Mouse (Mus musculus): ENCODE data around the gene Grik4. TPM values are rescaled to one million over a fixed set of nuclear protein-coding genes. Genes with fewer than 3 reads are reported as not detected.
"Not testable (repeated sequence)": the region's sequence is repeated elsewhere in the genome, so short reads cannot be mapped to it uniquely, and the experiment has no call there.

Grik4 gene
- polyA plus RNA-seq, 1 experiment from 2014 or later, result 2.5 TPM

GRCm38 (mm10) chr9:42778471-42779263 lies 165.6 kb downstream of the Grik4 start:
- not testable (repeated sequence) for H3K4me3 ChIP-seq (ENCODE audit: low read depth, low read length); ATAC-seq (ENCODE audit: insufficient read depth, low FRiP score, low TSS enrichment); H3K27me3 ChIP-seq (ENCODE audit: control insufficient read depth, insufficient read depth, low read length); H3K27ac ChIP-seq (ENCODE audit: low read depth, low read length); DNase-seq (ENCODE audit: low spot score); H3K4me1 ChIP-seq (ENCODE audit: control insufficient read depth, insufficient read depth, low read length); H3K9me3 ChIP-seq (ENCODE audit: control insufficient read depth, low read length); H3K4me2 ChIP-seq (ENCODE audit: low read depth); H3K36me3 ChIP-seq (ENCODE audit: control insufficient read depth, insufficient read depth, low read length); H3K9ac ChIP-seq (ENCODE audit: low read length)
- 31% methylated on average over 21 of the region's 21 CpGs for WGBS

GRCm38 (mm10) chr9:42777913-42778312 lies 166.4 kb downstream of the Grik4 start:
- H3K9ac ChIP-seq (ENCODE audit: low read length), result no peak overlapping the region
- 25% methylated on average over 8 of the region's 8 CpGs for WGBS
- no peaks in the 10 kb centered on the region for H3K27me3 ChIP-seq (ENCODE audit: control insufficient read depth, insufficient read depth, low read length)
- H3K4me3 ChIP-seq (ENCODE audit: low read depth, low read length), result no peak overlapping the region
- ATAC-seq (ENCODE audit: insufficient read depth, low FRiP score, low TSS enrichment) (no peak), DNase-seq (ENCODE audit: low spot score) (no peak)
- H3K27ac ChIP-seq (ENCODE audit: low read depth, low read length), result no peak overlapping the region
- no peaks in the 10 kb centered on the region for H3K9me3 ChIP-seq (ENCODE audit: control insufficient read depth, low read length)
- peaks cover 8% of the 10 kb centered on the region; the same call in 1 of the 2 replicates for H3K4me1 ChIP-seq (ENCODE audit: control insufficient read depth, insufficient read depth, low read length)
- no peaks in the 10 kb centered on the region for H3K36me3 ChIP-seq (ENCODE audit: control insufficient read depth, insufficient read depth, low read length)
- H3K4me2 ChIP-seq (ENCODE audit: low read depth), result no peak overlapping the region

- Histone ChIP-seq H3K36me3 (ENCODE audit: control insufficient read depth, insufficient read depth, low read length) (no peaks in the 10 kb centered on the region), H3K4me2 (ENCODE audit: low read depth) (no peak overlapping the region), H3K9ac (ENCODE audit: low read length) (no peak overlapping the region), H3K4me3 (ENCODE audit: low read depth, low read length) (no peak overlapping the region), H3K9me3 (ENCODE audit: control insufficient read depth, low read length) (no peaks in the 10 kb centered on the region), H3K27ac (ENCODE audit: low read depth, low read length) (no peak overlapping the region), H3K4me1 (ENCODE audit: control insufficient read depth, insufficient read depth, low read length) (peaks cover 8% of the 10 kb centered on the region; the same call in 1 of the 2 replicates), H3K27me3 (ENCODE audit: control insufficient read depth, insufficient read depth, low read length) (no peaks in the 10 kb centered on the region)
- no peak for ATAC-seq (ENCODE audit: insufficient read depth, low FRiP score, low TSS enrichment)
- WGBS, result 50% methylated on average over 9 of the region's 9 CpGs
- DNase-seq (ENCODE audit: low spot score), result no peak
Measured at GRCm38 (mm10) chr9:42776804-42777203, 167.5 kb downstream of the Grik4 start.

GRCm38 (mm10) chr9:42764823-42765560 lies 179.3 kb downstream of the Grik4 start:
- no peak overlapping the region for H3K4me2 ChIP-seq (ENCODE audit: low read depth)
- H3K4me3 ChIP-seq (ENCODE audit: low read depth, low read length), result no peak overlapping the region
- DNase-seq (ENCODE audit: low spot score), result peak; percentile 59
- WGBS, result 35% methylated on average over 11 of the region's 11 CpGs
- H3K36me3 ChIP-seq (ENCODE audit: control insufficient read depth, insufficient read depth, low read length), result no peaks in the 10 kb centered on the region
- H3K4me1 ChIP-seq (ENCODE audit: control insufficient read depth, insufficient read depth, low read length), result peaks cover 6% of the 10 kb centered on the region; the same call in 1 of the 2 replicates
- no peaks in the 10 kb centered on the region for H3K9me3 ChIP-seq (ENCODE audit: control insufficient read depth, low read length)
- 0 out of 2 replicates have a peak overlapping the region, but pooled peaks have one; percentile 10 for H3K9ac ChIP-seq (ENCODE audit: low read length)
- H3K27ac ChIP-seq (ENCODE audit: low read depth, low read length), result 0 out of 2 replicates have a peak overlapping the region, but pooled peaks have one; percentile 34
- no peaks in the 10 kb centered on the region for H3K27me3 ChIP-seq (ENCODE audit: control insufficient read depth, insufficient read depth, low read length)
- ATAC-seq (ENCODE audit: insufficient read depth, low FRiP score, low TSS enrichment), result no peak

- H3K4me2 ChIP-seq (ENCODE audit: low read depth), result no peak overlapping the region
- H3K36me3 ChIP-seq (ENCODE audit: control insufficient read depth, insufficient read depth, low read length), result no peaks in the 10 kb centered on the region
- DNase-seq (ENCODE audit: low spot score) (no peak), ATAC-seq (ENCODE audit: insufficient read depth, low FRiP score, low TSS enrichment) (no peak)
- no peak overlapping the region for H3K9ac ChIP-seq (ENCODE audit: low read length)
- WGBS, result 63% methylated on average over 5 of the region's 5 CpGs
- H3K4me1 ChIP-seq (ENCODE audit: control insufficient read depth, insufficient read depth, low read length), result no peaks in the 10 kb centered on the region
- H3K27ac ChIP-seq (ENCODE audit: low read depth, low read length), result no peak overlapping the region
- no peak overlapping the region for H3K4me3 ChIP-seq (ENCODE audit: low read depth, low read length)
- H3K9me3 ChIP-seq (ENCODE audit: control insufficient read depth, low read length), result no peaks in the 10 kb centered on the region
- H3K27me3 ChIP-seq (ENCODE audit: control insufficient read depth, insufficient read depth, low read length), result no peaks in the 10 kb centered on the region
Measured at GRCm38 (mm10) chr9:42758682-42759205, 185.5 kb downstream of the Grik4 start.

GRCm38 (mm10) chr9:42757012-42757640 lies 187.2 kb downstream of the Grik4 start:
- no peaks in the 10 kb centered on the region for H3K36me3 ChIP-seq (ENCODE audit: control insufficient read depth, insufficient read depth, low read length)
- no peak overlapping the region for H3K4me3 ChIP-seq (ENCODE audit: low read depth, low read length)
- no peaks in the 10 kb centered on the region for H3K9me3 ChIP-seq (ENCODE audit: control insufficient read depth, low read length)
- no peaks in the 10 kb centered on the region for H3K4me1 ChIP-seq (ENCODE audit: control insufficient read depth, insufficient read depth, low read length)
- ATAC-seq (ENCODE audit: insufficient read depth, low FRiP score, low TSS enrichment) (no peak), DNase-seq (ENCODE audit: low spot score) (no peak)
- H3K4me2 ChIP-seq (ENCODE audit: low read depth), result no peak overlapping the region
- no peaks in the 10 kb centered on the region for H3K27me3 ChIP-seq (ENCODE audit: control insufficient read depth, insufficient read depth, low read length)
- no peak overlapping the region for H3K27ac ChIP-seq (ENCODE audit: low read depth, low read length)
- H3K9ac ChIP-seq (ENCODE audit: low read length), result no peak overlapping the region
- WGBS, result 72% methylated on average over 3 of the region's 3 CpGs

- ATAC-seq (ENCODE audit: insufficient read depth, low FRiP score, low TSS enrichment), result no peak
Measured at GRCm38 (mm10) chr9:42754699-42755098, 189.6 kb downstream of the Grik4 start.

GRCm38 (mm10) chr9:42751160-42751559 lies 193.1 kb downstream of the Grik4 start:
- ATAC-seq (ENCODE audit: insufficient read depth, low FRiP score, low TSS enrichment) (no peak), DNase-seq (ENCODE audit: low spot score) (no peak)
- no peaks in the 10 kb centered on the region for H3K9me3 ChIP-seq (ENCODE audit: control insufficient read depth, low read length)
- H3K4me1 ChIP-seq (ENCODE audit: control insufficient read depth, insufficient read depth, low read length), result no peaks in the 10 kb centered on the region
- no peak overlapping the region for H3K27ac ChIP-seq (ENCODE audit: low read depth, low read length)
- no peak overlapping the region for H3K4me3 ChIP-seq (ENCODE audit: low read depth, low read length)
- no peaks in the 10 kb centered on the region for H3K27me3 ChIP-seq (ENCODE audit: control insufficient read depth, insufficient read depth, low read length)
- no peaks in the 10 kb centered on the region for H3K36me3 ChIP-seq (ENCODE audit: control insufficient read depth, insufficient read depth, low read length)
- 92% methylated on average over 2 of the region's 2 CpGs for WGBS
- H3K4me2 ChIP-seq (ENCODE audit: low read depth), result no peak overlapping the region
- no peak overlapping the region for H3K9ac ChIP-seq (ENCODE audit: low read length)

More at GRCm38 (mm10) chr9:42754699-42755098, 189.6 kb downstream of the Grik4 start:
- Histone ChIP-seq H3K27me3 (ENCODE audit: control insufficient read depth, insufficient read depth, low read length) (no peaks in the 10 kb centered on the region), H3K4me2 (ENCODE audit: low read depth) (no peak overlapping the region), H3K27ac (ENCODE audit: low read depth, low read length) (no peak overlapping the region), H3K4me1 (ENCODE audit: control insufficient read depth, insufficient read depth, low read length) (no peaks in the 10 kb centered on the region), H3K9me3 (ENCODE audit: control insufficient read depth, low read length) (no peaks in the 10 kb centered on the region), H3K9ac (ENCODE audit: low read length) (no peak overlapping the region), H3K4me3 (ENCODE audit: low read depth, low read length) (no peak overlapping the region), H3K36me3 (ENCODE audit: control insufficient read depth, insufficient read depth, low read length) (no peaks in the 10 kb centered on the region)
- 28% methylated on average over 8 of the region's 8 CpGs for WGBS
- no peak for DNase-seq (ENCODE audit: low spot score)
